Mouse (Mus musculus): ENCODE measurements at regions not wholly inside any gene's neighbourhood (a gene's known extent, or its start where the extent isn't known, plus 50 kb on each side); places are given as distances from the start of the nearest gene placed in this dataset.
A peak's percentile ranks its signal among the peaks of the same experiment; 100 is the strongest.

DNA sequence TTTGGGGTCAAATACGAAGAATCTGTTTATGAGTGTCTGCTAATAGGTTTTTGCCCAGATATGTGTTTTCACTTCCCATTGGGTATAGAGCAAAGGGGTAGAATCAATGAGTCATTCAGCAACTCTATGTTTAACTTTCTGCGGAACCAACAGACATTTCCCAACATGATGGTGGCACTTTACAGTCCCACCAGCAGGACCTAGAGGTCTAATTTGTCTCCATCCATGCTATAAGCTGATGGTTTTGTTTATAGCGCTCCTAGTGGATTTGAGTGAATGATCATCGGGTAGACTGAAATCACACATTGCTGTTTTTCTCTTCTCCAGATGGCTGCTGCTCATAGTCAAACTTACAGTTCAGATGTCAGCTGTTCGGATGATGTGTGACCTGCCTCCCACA lies 99.7 kb upstream of the Arid5b start:
- DNase-seq (no peak), ATAC-seq (peak; percentile 47; the same call in 1 of the 2 replicates)
- Histone ChIP-seq H3K27me3 (ENCODE audit: insufficient read depth, low read length) (no peaks in the 10 kb centered on the region), H3K4me1 (ENCODE audit: insufficient read depth) (no peaks in the 10 kb centered on the region), H3K27ac (ENCODE audit: low read depth) (no peak overlapping the region), H3K9ac (replicated peaks) (no peak overlapping the region), H3K36me3 (replicated peaks; ENCODE audit: insufficient read depth, low read length) (no peaks in the 10 kb centered on the region), H3K4me2 (ENCODE audit: low read depth, low read length) (no peak overlapping the region), H3K4me3 (ENCODE audit: low read depth, low read length) (no peak overlapping the region), H3K9me3 (ENCODE audit: low read length) (no peaks in the 10 kb centered on the region)
- TF ChIP-seq EP300 (IDR thresholded peaks at IDR 0.05; ENCODE audit: low read depth) (no peak), CTCF (IDR thresholded peaks at IDR 0.05; ENCODE audit: low read depth) (no peak)
- 84% methylated on average over 5 of the region's 5 CpGs for WGBS (ENCODE audit: insufficient replicate concordance)

DNA sequence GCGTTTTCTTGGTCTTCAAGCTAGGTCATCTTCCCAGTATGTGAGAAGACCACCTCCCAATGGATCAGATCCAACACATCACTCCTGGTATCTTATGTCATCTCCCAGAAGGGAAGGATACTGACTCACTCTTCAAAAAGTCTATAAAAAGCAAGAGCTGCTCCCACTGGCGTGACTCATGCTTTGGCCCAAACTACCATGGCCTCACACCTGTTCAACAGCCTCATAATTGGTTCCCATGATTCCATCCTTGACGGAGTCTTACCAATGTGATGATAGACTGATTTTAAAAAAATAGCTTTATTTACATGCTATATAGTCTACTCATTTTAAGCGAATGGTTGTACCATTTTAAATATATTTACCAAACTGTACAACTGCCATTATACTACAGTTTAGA lies 98.9 kb upstream of the Arid5b start:
- ATAC-seq, result no peak
- no peaks in the 10 kb centered on the region for H3K4me1 ChIP-seq (ENCODE audit: insufficient read depth)
- no peak overlapping the region for H3K27ac ChIP-seq (ENCODE audit: low read depth)
- 85% methylated on average over 4 of the region's 4 CpGs for WGBS (ENCODE audit: insufficient replicate concordance)
- H3K27me3 ChIP-seq (ENCODE audit: insufficient read depth, low read length), result no peaks in the 10 kb centered on the region
- H3K4me3 ChIP-seq (ENCODE audit: low read depth, low read length), result no peak overlapping the region
- H3K36me3 ChIP-seq (replicated peaks; ENCODE audit: insufficient read depth, low read length), result no peaks in the 10 kb centered on the region
- DNase-seq, result no peak
- TF ChIP-seq EP300 (IDR thresholded peaks at IDR 0.05; ENCODE audit: low read depth) (no peak), CTCF (IDR thresholded peaks at IDR 0.05; ENCODE audit: low read depth) (no peak)
- no peaks in the 10 kb centered on the region for H3K9me3 ChIP-seq (ENCODE audit: low read length)
- H3K4me2 ChIP-seq (ENCODE audit: low read depth, low read length), result no peak overlapping the region
- no peak overlapping the region for H3K9ac ChIP-seq (replicated peaks)

DNA sequence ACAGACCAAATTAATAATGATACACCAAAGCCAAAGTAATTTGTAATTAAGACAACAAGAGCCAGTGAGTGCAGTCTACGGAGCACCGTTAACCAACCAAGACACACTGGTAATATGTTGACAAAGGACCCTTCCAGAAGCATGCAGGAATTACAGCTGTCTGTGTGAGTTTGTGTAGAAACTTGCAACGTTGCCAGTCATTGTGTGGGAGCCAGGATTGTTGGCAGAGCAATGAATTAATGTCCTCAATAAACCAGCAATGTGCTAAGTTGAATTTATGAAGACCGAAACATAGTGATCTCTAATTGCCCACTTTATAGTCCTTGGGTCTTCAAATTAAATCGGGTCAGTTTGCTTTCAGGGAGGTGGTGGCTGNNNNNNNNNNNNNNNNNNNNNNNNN lies 95.3 kb upstream of the Arid5b start:
- Histone ChIP-seq H3K4me3 (ENCODE audit: low read depth, low read length) (no peak overlapping the region), H3K9me3 (ENCODE audit: low read length) (no peaks in the 10 kb centered on the region), H3K4me2 (ENCODE audit: low read depth, low read length) (no peak overlapping the region), H3K9ac (replicated peaks) (no peak overlapping the region), H3K27ac (ENCODE audit: low read depth) (no peak overlapping the region), H3K4me1 (ENCODE audit: insufficient read depth) (no peaks in the 10 kb centered on the region), H3K36me3 (replicated peaks; ENCODE audit: insufficient read depth, low read length) (no peaks in the 10 kb centered on the region), H3K27me3 (ENCODE audit: insufficient read depth, low read length) (no peaks in the 10 kb centered on the region)
- ATAC-seq, result no peak
- DNase-seq, result no peak
- WGBS (ENCODE audit: insufficient replicate concordance), result 80% methylated on average over 5 of the region's 5 CpGs
- no peak for TF ChIP-seq EP300 (IDR thresholded peaks at IDR 0.05; ENCODE audit: low read depth)
- no peak for TF ChIP-seq CTCF (IDR thresholded peaks at IDR 0.05; ENCODE audit: low read depth)

DNA sequence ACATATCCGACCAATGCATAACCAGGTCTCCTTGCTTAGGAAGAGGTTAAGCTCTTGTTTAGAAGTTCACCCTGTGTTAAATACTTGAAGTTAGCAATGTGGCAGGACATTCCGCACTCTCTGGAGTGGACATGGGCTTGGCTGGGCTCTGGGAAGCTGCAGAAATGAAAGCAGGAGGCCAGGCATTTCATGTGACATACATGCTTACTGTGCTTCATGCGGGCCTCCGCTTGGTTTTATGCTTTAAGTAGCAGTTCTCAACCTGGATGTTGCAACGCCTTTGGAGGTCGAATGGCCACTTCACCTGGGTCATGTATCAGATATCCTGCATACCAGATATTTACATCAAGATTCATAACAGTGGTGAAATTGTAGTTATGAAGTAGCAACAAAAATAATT lies 93.2 kb upstream of the Arid5b start:
- no peak overlapping the region for H3K27ac ChIP-seq (ENCODE audit: low read depth)
- DNase-seq (no peak), ATAC-seq (no peak)
- H3K4me1 ChIP-seq (ENCODE audit: insufficient read depth), result no peaks in the 10 kb centered on the region
- no peaks in the 10 kb centered on the region for H3K27me3 ChIP-seq (ENCODE audit: insufficient read depth, low read length)
- no peak overlapping the region for H3K4me3 ChIP-seq (ENCODE audit: low read depth, low read length)
- H3K4me2 ChIP-seq (ENCODE audit: low read depth, low read length), result no peak overlapping the region
- H3K36me3 ChIP-seq (replicated peaks; ENCODE audit: insufficient read depth, low read length), result no peaks in the 10 kb centered on the region
- TF ChIP-seq EP300 (IDR thresholded peaks at IDR 0.05; ENCODE audit: low read depth), result no peak
- no peak for TF ChIP-seq CTCF (IDR thresholded peaks at IDR 0.05; ENCODE audit: low read depth)
- no peaks in the 10 kb centered on the region; the same call in 1 of the 2 replicates for H3K9me3 ChIP-seq (ENCODE audit: low read length)
- no peak overlapping the region for H3K9ac ChIP-seq (replicated peaks)
- WGBS (ENCODE audit: insufficient replicate concordance), result 83% methylated on average over 6 of the region's 6 CpGs

DNA sequence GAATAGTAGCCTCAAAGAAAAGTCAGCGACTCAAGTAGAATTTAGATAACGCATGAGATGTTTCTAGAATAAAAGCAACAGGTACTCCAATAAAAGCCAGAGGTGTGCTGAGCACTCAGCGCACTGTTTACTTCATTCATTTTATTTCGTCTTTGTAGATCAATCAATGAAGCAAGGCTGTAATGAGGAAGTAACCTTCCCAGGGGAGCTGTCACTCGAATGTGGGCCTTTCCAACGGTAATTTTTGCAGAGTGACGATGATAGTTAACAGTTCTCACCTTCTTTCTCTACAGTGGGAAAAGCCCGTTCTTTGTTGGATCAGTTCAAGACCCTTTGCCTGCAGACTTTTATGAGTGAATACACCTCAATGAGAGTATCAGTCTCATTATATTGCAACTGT lies 92.4 kb upstream of the Arid5b start:
- H3K36me3 ChIP-seq (replicated peaks; ENCODE audit: insufficient read depth, low read length), result no peaks in the 10 kb centered on the region
- H3K27ac ChIP-seq (ENCODE audit: low read depth), result no peak overlapping the region
- H3K4me2 ChIP-seq (ENCODE audit: low read depth, low read length), result no peak overlapping the region
- TF ChIP-seq CTCF (IDR thresholded peaks at IDR 0.05; ENCODE audit: low read depth) (no peak), EP300 (IDR thresholded peaks at IDR 0.05; ENCODE audit: low read depth) (no peak)
- 77% methylated on average over 8 of the region's 8 CpGs for WGBS (ENCODE audit: insufficient replicate concordance)
- DNase-seq (no peak), ATAC-seq (no peak)
- no peaks in the 10 kb centered on the region for H3K27me3 ChIP-seq (ENCODE audit: insufficient read depth, low read length)
- H3K4me3 ChIP-seq (ENCODE audit: low read depth, low read length), result no peak overlapping the region
- no peaks in the 10 kb centered on the region for H3K4me1 ChIP-seq (ENCODE audit: insufficient read depth)
- H3K9ac ChIP-seq (replicated peaks), result no peak overlapping the region
- H3K9me3 ChIP-seq (ENCODE audit: low read length), result no peaks in the 10 kb centered on the region; the same call in 1 of the 2 replicates

DNA sequence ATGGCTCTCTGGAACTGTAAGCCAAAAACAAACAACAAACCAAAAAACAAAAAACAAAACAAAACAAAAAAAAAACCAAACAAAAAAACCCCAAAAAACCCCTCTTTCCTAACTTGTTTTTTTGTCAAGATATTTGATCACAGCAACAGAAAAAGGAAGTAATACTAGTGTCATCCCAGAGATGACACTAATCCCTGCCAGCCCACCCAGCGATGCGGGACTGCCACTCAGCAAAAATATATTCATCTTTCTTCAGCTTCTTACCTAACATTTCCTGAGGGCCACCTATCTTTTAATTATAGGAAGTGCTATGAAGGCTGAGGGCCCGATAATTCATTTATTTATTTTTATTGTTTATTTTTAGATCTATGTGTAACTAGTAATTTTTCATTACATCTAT lies 88.3 kb upstream of the Arid5b start:
- WGBS (ENCODE audit: insufficient replicate concordance), result 77% methylated on average over 3 of the region's 3 CpGs
- ATAC-seq, result no peak
- no peak for DNase-seq
- TF ChIP-seq EP300 (IDR thresholded peaks at IDR 0.05; ENCODE audit: low read depth) (no peak), CTCF (IDR thresholded peaks at IDR 0.05; ENCODE audit: low read depth) (no peak)
- H3K9me3 ChIP-seq (ENCODE audit: low read length), result peaks cover 5% of the 10 kb centered on the region; the same call in 1 of the 2 replicates
- H3K27me3 ChIP-seq (ENCODE audit: insufficient read depth, low read length), result no peaks in the 10 kb centered on the region
- no peak overlapping the region for H3K4me3 ChIP-seq (ENCODE audit: low read depth, low read length)
- no peaks in the 10 kb centered on the region for H3K36me3 ChIP-seq (replicated peaks; ENCODE audit: insufficient read depth, low read length)
- H3K27ac ChIP-seq (ENCODE audit: low read depth), result no peak overlapping the region
- no peak overlapping the region for H3K9ac ChIP-seq (replicated peaks)
- H3K4me2 ChIP-seq (ENCODE audit: low read depth, low read length), result no peak overlapping the region
- H3K4me1 ChIP-seq (ENCODE audit: insufficient read depth), result no peaks in the 10 kb centered on the region
